Mouse (Mus musculus) ES-Bruce4 (cell line): ENCODE results near the gene Pde4dip.

Experiments
- CTCF ChIP-seq: IDR thresholded peaks from one replicate; pipeline ENCODE4 v1.8.1; 2011; ENCODE audit warnings: low read depth, low read length
- EP300 ChIP-seq: IDR thresholded peaks from 2 replicates; pipeline ENCODE4 v1.6.1; 2011; ENCODE audit warnings: low read depth, low read length; ENCODE audit not compliant: insufficient read depth

DNA sequence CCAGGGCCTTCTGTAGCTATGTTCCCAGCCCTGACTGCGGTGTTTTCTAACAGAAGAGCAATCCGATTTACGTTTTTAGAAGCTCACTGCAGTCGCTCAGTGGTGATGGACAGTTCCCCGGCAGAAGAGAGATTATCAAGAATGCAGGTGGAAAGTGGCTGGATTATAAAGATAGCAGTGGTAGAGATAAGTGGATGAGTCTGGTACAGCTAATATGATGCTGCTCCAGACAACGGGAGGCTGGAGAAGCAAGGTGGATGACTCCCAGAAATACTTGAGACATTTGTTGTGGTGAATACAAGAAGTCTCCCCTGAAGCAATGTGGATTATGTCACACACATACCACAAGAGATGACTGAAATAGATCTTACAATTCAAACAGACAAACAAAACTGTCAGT, 126.6 kb downstream of the Pde4dip start:
- no peak for TF ChIP-seq CTCF
- no peak for TF ChIP-seq EP300
